Mouse (Mus musculus) brain, adult 10 weeks (tissue): ENCODE results near the gene Fzd2. TPM values are rescaled to one million over a fixed set of nuclear protein-coding genes. Genes with fewer than 3 reads are reported as not detected.

ENCODE experiments used
- polyA plus RNA-seq: library from polyadenylated mRNA; stranded (reverse); fragments of 350-450 nt; fragmentation: Illumina TruSeq; extraction: RNeasy Lipid Tissue Mini Kit (QIAGEN cat#74804); gene quantifications from one replicate; pipeline ENCODE4 v1.2.3, GENCODE M21; 2015; ENCODE audit warnings: low read depth, low replicate concordance

The Fzd2 gene
- polyA plus RNA-seq = 5.4 TPM

DNA sequence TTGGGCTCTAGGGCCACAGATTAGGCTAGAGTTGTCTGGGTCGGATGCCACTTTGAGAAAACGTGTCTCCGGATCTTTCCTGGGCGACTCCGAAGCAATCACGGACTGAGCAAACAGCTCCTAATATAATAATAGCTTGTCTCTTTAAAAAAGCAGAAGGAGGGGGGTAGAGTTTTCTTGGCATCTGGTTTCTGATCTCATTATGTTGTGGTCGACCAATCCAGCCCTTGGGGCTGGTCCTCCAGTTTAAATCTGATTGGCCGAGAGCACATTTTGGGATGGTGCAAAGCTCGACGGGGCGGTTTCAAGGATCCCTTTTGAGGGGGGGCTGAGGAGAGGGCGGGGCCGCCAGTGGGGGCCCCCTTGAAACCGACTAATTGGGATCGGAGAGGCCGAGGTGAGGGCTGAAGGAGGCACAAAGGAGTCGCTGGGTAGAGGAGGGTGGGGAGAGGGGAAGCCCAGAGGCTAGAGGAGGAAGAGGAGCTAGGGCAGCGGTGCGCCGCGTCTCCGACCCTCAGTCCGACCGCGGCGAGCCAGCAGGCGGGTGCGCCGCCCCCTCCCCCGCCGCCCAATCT is at the start of gene Fzd2:
Gene Fzd2 (plus strand): TSS at position 387 of the 575 bp plus-strand sequence.

GRCm38 (mm10) chr11:102556031-102556715 is 48.0 kb upstream of the Fzd2 start, which contains the start of gene Gpatch8:
Gpatch8 (minus strand) TSS chr11:102556392.

DNA sequence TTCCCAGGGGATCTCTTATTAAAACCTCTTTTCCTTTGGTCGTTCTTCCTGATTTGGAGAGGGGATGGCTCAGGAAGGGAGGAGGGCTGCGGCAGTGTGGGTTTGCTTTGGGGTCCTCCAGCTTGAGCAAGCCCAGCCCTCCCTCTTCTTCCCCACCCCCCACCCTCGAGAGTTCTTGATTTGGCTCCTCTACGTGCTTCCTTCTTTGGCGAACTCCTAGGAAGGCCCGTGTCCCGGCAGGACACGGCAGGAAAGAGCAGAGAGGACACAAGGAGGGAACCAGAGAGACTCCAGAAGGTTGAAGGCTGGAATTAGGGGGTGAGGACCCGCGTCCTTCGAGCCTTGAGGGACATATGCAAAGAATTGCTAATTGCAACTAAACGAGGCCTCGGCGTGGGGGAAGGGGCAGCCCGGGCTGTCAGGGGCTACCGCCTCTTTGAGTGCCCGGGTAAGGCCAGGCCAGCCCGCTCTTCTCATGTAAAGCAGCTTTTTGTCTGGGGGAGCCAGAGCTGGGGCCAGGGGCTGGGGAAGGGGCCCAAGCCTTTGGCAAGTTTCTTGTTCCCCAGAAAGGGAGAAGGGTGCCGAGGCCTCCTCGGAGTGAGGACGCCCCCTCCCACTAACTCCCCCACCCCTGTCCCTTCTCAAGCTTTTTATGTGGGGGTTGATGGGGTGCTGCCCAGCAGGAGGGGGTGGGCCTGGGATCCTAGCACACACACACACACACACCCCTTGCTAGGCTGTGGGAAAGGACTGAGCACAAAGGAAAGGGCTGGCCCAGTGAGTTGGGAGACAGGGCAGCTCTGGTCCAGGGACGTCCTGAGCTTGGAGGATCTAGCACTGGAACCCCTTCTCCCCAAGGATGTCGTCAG is 24.8 kb upstream of the Fzd2 start, which contains the start of gene Gm11627:
Gene Gm11627 (minus strand): TSS at position 297 of the 869 bp plus-strand sequence.

Other genes with a start within 250 kb of the Fzd2 start
- gene Slc4a1, start 238.2 kb upstream of the Fzd2 start, polyA plus RNA-seq = not detected
- 388 TPM for gene Rundc3a, start 211.0 kb upstream of the Fzd2 start, polyA plus RNA-seq
- gene Slc25a39, start 196.4 kb upstream of the Fzd2 start, polyA plus RNA-seq = 84.6 TPM
- 50.6 TPM for gene Grn, start 174.1 kb upstream of the Fzd2 start, polyA plus RNA-seq
- 45.0 TPM for gene Fam171a2, start 156.7 kb upstream of the Fzd2 start, polyA plus RNA-seq
- gene Itga2b, start 134.3 kb upstream of the Fzd2 start, polyA plus RNA-seq = 4.9 TPM
- gene Gpatch8, start 48.0 kb upstream of the Fzd2 start, polyA plus RNA-seq = 35.6 TPM
- gene Gm11627, start 24.9 kb upstream of the Fzd2 start, polyA plus RNA-seq = 8.0 TPM
- not detected for gene Meioc, start 59.3 kb downstream of the Fzd2 start, polyA plus RNA-seq
- 28.9 TPM for gene Ccdc43, start 93.4 kb downstream of the Fzd2 start, polyA plus RNA-seq
- 85.8 TPM for gene Adam11, start 157.0 kb downstream of the Fzd2 start, polyA plus RNA-seq
- 6.2 TPM for gene Gjc1, start 215.3 kb downstream of the Fzd2 start, polyA plus RNA-seq
- 11.2 TPM for gene Higd1b, start 231.5 kb downstream of the Fzd2 start, polyA plus RNA-seq